Mouse (Mus musculus): Measurements from ENCODE around the gene Capns1.

DNA sequence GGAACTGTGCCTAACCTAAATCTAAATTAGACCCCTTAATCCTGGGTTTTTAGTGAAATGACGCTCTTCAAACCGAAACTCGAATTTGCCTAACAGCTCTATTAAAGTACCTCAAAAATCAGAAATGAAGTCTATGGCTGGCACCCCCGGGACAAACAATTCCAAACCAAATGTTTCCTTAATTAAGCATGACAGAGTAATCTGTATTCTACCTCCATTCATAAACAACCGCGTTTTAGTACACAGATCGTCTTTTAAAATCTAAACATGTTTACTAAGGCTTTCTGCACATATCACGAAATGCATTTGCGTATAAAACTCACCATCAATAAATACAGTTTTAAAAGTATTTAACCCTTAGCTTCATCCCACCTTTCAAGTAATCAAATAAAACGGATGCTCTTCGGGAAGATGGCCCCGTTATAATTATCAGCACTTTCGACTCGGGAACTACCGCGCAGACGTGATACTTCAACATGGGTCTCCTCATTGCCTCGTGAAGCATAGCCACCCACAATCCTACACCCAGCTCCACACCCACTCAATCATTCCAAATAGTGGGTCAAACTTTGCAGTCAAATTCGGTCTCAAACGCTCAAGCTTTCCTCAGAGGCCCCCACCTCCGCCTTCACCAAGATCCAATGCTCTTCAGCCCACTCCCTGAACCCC lies 29.6 kb downstream of the Capns1 start:
- TF ChIP-seq POLR2A (IDR thresholded peaks at IDR 0.05; ENCODE audit: extremely low read depth, insufficient read depth, low read length) (no peak), CTCF (IDR thresholded peaks at IDR 0.05; ENCODE audit: low read depth, low read length) (no peak)

Measured in liver, adult 2 months (tissue).